Mouse (Mus musculus): ENCODE measurements around the gene Shisa5. TPM values are rescaled to one million over a fixed set of nuclear protein-coding genes. Genes with fewer than 3 reads are reported as not detected.

Shisa5 gene
- polyA plus RNA-seq (2017; shearing (Covaris generic)), result 5,738 TPM

GRCm38 (mm10) chr9:109038086-109038895 lies at the start of gene Shisa5:
Gene Shisa5 (plus strand): TSS chr9:109038565.

GRCm38 (mm10) chr9:108991428-108992084 lies 46.8 kb upstream of the Shisa5 start, which contains the start of gene Pfkfb4:
Gene Pfkfb4 (plus strand): TSS chr9:108991778.

GRCm38 (mm10) chr9:109059136-109059903 lies 21.0 kb downstream of the Shisa5 start, which contains the start of gene Trex1:
Gene Trex1 (minus strand): TSS chr9:109059734.

GRCm38 (mm10) chr9:109073661-109074573 lies 35.6 kb downstream of the Shisa5 start, which contains the start of gene Atrip:
Gene Atrip (minus strand): TSS chr9:109074124.

GRCm38 (mm10) chr9:109082124-109082800 lies 43.9 kb downstream of the Shisa5 start, which contains the start of the genes Ccdc51 and Tma7:
Gene Ccdc51 (plus strand): TSS chr9:109082493.
Gene Tma7 (minus strand): TSS chr9:109082587.

GRCm38 (mm10) chr9:109095137-109095982 lies 57.0 kb downstream of the Shisa5 start, which contains the start of gene Plxnb1:
Gene Plxnb1 (plus strand): TSS chr9:109095389.

Other genes starting within 250 kb of the Shisa5 start
- 7.7 TPM for gene Nckipsd, start 230.2 kb upstream of the Shisa5 start, polyA plus RNA-seq (2017; shearing (Covaris generic))
- gene Celsr3, start 212.2 kb upstream of the Shisa5 start, polyA plus RNA-seq (2017; shearing (Covaris generic)), result not detected
- 17.7 TPM for gene Slc26a6, start 185.3 kb upstream of the Shisa5 start, polyA plus RNA-seq (2017; shearing (Covaris generic))
- gene Tmem89, start 123.9 kb upstream of the Shisa5 start, polyA plus RNA-seq (2017; shearing (Covaris generic)), result not detected
- gene Uqcrc1, start 101.9 kb upstream of the Shisa5 start, polyA plus RNA-seq (2017; shearing (Covaris generic)), result 386 TPM
- gene Col7a1, start 85.0 kb upstream of the Shisa5 start, polyA plus RNA-seq (2017; shearing (Covaris generic)), result 0.34 TPM
- gene Ucn2, start 52.6 kb upstream of the Shisa5 start, polyA plus RNA-seq (2017; shearing (Covaris generic)), result not detected
- gene Pfkfb4, start 46.8 kb upstream of the Shisa5 start, polyA plus RNA-seq (2017; shearing (Covaris generic)), result 10.9 TPM
- gene Trex1, start 21.2 kb downstream of the Shisa5 start, polyA plus RNA-seq (2017; shearing (Covaris generic)), result 111 TPM
- gene Atrip, start 35.6 kb downstream of the Shisa5 start, polyA plus RNA-seq (2017; shearing (Covaris generic)), result 29.7 TPM
- 18.2 TPM for gene Ccdc51, start 43.9 kb downstream of the Shisa5 start, polyA plus RNA-seq (2017; shearing (Covaris generic))
- gene Tma7, start 44.0 kb downstream of the Shisa5 start, polyA plus RNA-seq (2017; shearing (Covaris generic)), result 579 TPM
- gene Plxnb1, start 56.8 kb downstream of the Shisa5 start, polyA plus RNA-seq (2017; shearing (Covaris generic)), result 4.1 TPM
- gene Fbxw21, start 123.5 kb downstream of the Shisa5 start, polyA plus RNA-seq (2017; shearing (Covaris generic)), result not detected
- gene Fbxw13, start 157.4 kb downstream of the Shisa5 start, polyA plus RNA-seq (2017; shearing (Covaris generic)), result not detected
- gene Fbxw20, start 196.2 kb downstream of the Shisa5 start, polyA plus RNA-seq (2017; shearing (Covaris generic)), result not detected
- not detected for gene Fbxw14, start 249.1 kb downstream of the Shisa5 start, polyA plus RNA-seq (2017; shearing (Covaris generic))